Mouse (Mus musculus) spleen, postnatal 14 days (tissue): ENCODE results near the gene Mybphl.

ENCODE experiments used
- DNase-seq, 2 experiments: peaks; one replicate each; pipeline ENCODE4 v3.0.0; 2021 to 2022; ENCODE audit warnings: low spot score in 2 of 2

Mybphl gene

GRCm38 (mm10) chr3:108410359-108410714 lies 45.6 kb downstream of the Mybphl start:
- no peak for DNase-seq

GRCm38 (mm10) chr3:108411026-108411753 lies 46.5 kb downstream of the Mybphl start:
- DNase-seq = no peak

DNA sequence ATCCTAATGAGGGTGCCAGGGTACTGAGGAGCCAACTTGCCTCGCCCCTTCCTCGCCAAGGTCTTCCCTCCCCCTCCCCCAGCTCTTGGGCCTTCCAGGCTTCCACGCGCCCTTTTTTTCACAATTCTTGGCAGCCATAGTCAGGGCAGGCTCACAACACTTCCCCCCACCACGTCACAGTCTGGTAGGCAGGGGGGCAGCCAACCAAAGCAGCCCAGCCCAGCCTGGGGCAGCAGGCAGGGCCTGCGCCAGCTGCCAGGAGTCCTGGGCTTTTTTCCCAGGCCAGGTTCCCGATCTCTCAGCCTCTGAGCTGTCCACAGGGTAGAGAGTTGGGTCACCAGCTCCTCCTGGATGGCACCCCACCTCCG lies 47.0 kb downstream of the Mybphl start:
- no peak for DNase-seq

GRCm38 (mm10) chr3:108413634-108414360 lies 49.1 kb downstream of the Mybphl start:
- DNase-seq = no peak

- no peak for DNase-seq
Measured at GRCm38 (mm10) chr3:108414857-108415830, 50.4 kb downstream of the Mybphl start, which contains the start of gene Celsr2. Celsr2 (minus strand) TSS chr3:108415552.

- peak; percentile 48 to 58 for DNase-seq
Measured at GRCm38 (mm10) chr3:108415831-108416223, 51.1 kb downstream of the Mybphl start.

- DNase-seq = no peak
Measured at GRCm38 (mm10) chr3:108423006-108423405, 58.3 kb downstream of the Mybphl start.

GRCm38 (mm10) chr3:108423844-108424801 lies 59.4 kb downstream of the Mybphl start:
- no peak for DNase-seq

GRCm38 (mm10) chr3:108424944-108425623 lies 60.4 kb downstream of the Mybphl start:
- DNase-seq = no peak

DNA sequence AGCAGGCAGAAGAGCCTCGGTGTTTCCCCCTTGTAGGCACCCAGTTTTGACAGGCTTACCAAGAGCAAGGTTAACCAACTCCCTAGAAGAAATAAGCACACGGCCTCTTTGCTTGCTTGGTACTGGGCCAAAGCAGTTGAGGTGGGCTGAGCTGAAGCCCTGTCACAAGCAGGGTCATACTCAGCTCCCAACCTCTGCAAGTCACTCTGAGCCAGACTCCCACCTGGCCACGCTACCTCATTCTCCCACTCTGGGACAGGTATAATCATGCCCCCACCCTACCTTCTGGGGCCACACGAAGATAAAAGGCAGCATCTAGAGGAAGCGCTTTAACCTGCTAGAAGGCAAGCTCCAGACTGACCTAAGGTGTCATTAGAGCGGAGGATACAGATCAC lies 60.9 kb downstream of the Mybphl start:
- no peak for DNase-seq
